Mouse (Mus musculus) cerebellum, adult 2 months (tissue): ENCODE results near the gene H60b.

Source experiments
- CTCF ChIP-seq: fragments of 200-500 bp; IDR thresholded peaks from 2 replicates; pipeline ENCODE4 v1.5.1; 2011; ENCODE audit warnings: low read depth, mild to moderate bottlenecking, control low read depth, low read length, moderate library complexity, borderline replicate concordance; ENCODE audit not compliant: insufficient read depth
- POLR2A ChIP-seq: fragments of 200-500 bp; IDR thresholded peaks from 2 replicates; pipeline ENCODE4 v1.6.1; 2011; ENCODE audit warnings: low read length, control low read depth, borderline replicate concordance; ENCODE audit not compliant: insufficient read depth

DNA sequence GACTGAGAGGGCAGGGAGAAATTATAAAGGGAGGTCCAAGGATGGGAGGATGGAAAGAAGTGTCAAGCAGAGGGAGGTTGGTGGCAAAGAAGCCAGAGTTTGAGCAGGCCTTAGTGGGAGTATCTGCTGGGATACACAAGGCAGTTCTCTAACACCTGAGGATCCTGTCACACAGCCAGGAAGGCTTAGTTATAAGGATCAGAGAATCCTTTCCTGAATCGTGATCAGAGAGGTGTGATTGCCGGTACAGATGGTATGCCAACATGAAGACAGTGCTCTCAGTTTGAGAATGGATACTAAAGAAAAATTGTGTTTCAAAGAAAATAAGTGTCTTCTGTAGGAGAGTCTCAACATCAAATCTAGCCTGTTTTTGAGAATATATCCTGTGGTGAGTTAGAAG is 164.5 kb downstream of the H60b start:
- TF ChIP-seq POLR2A = no peak
- TF ChIP-seq CTCF = no peak
